Mouse (Mus musculus) ES-Bruce4 (cell line): ENCODE data around the gene Eps15. TPM values are rescaled to one million over a fixed set of nuclear protein-coding genes. Genes with fewer than 3 reads are reported as not detected.

Source experiments
- H3K27ac ChIP-seq: 2 replicates; pipeline ENCODE4 v1.5.1; 2012; ENCODE audit warnings: low read length, inconsistent platforms; ENCODE audit not compliant: insufficient read depth
- H3K27me3 ChIP-seq: 2 replicates; pipeline ENCODE4 v1.6.1; 2012; ENCODE audit warnings: mild to moderate bottlenecking, low read length, inconsistent platforms; ENCODE audit not compliant: control insufficient read depth, poor library complexity, insufficient read depth, severe bottlenecking
- H3K36me3 ChIP-seq: 2 replicates; pipeline ENCODE4 v1.6.1; 2012; ENCODE audit warnings: inconsistent platforms, mild to moderate bottlenecking, low read length, moderate library complexity; ENCODE audit not compliant: control insufficient read depth, poor library complexity, insufficient read depth, severe bottlenecking
- H3K4me1 ChIP-seq: one replicate; pipeline ENCODE4 v1.8.1; 2011; ENCODE audit warnings: low read length; ENCODE audit not compliant: control insufficient read depth, insufficient read depth
- H3K4me3 ChIP-seq: 2 replicates; pipeline ENCODE4 v1.5.1; 2011; ENCODE audit warnings: low read depth, mild to moderate bottlenecking, low read length
- H3K9ac ChIP-seq: 2 replicates; pipeline ENCODE4 v1.6.1; 2012; ENCODE audit warnings: low read depth, mild to moderate bottlenecking, inconsistent platforms; ENCODE audit not compliant: poor library complexity, severe bottlenecking
- H3K9me3 ChIP-seq: replicated peaks from 2 replicates; pipeline ENCODE4 v1.6.1; 2012; ENCODE audit warnings: mild to moderate bottlenecking, low read length, inconsistent platforms; ENCODE audit not compliant: control insufficient read depth, poor library complexity, insufficient read depth, severe bottlenecking
- CTCF ChIP-seq: IDR thresholded peaks from one replicate; pipeline ENCODE4 v1.8.1; 2011; ENCODE audit warnings: low read depth, low read length
- EP300 ChIP-seq: IDR thresholded peaks from 2 replicates; pipeline ENCODE4 v1.6.1; 2011; ENCODE audit warnings: low read depth, low read length; ENCODE audit not compliant: insufficient read depth
- POLR2A ChIP-seq: IDR thresholded peaks from one replicate; pipeline ENCODE4 v1.8.1; 2011; ENCODE audit warnings: low read length; ENCODE audit not compliant: insufficient read depth
- polyA plus RNA-seq: library from polyadenylated mRNA; stranded (reverse); fragments of >200 nt; gene quantifications from 2 replicates; pipeline ENCODE4 v1.2.4, GENCODE M21; 2011; ENCODE audit warnings: low read depth; ENCODE audit not compliant: missing spikeins, insufficient read depth, insufficient read length

Eps15 gene
- polyA plus RNA-seq, 1 experiment, result 47.1 TPM

DNA sequence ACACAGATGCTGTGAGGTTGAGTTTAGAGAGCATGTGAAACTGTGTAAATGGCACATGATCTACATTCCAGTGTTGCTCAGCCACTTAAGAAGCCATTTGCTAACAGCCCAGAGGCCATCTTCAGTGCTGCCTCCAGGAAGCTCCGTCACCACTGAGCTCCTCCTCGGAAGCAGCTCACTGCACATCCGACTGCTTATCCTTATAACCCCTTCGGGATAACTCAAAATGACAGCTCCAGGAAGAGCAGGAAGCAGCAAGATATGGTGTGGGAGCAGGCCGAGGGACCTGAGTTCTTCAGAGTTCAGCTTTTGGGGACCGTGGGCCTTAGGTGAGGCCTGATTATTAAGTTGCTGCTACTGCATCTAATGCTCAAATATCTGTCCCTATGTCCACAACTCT lies 18.0 kb upstream of the Eps15 start:
- Histone ChIP-seq H3K36me3 (no peaks in the 10 kb centered on the region), H3K27me3 (no peaks in the 10 kb centered on the region), H3K4me3 (no peak overlapping the region), H3K9ac (no peak overlapping the region), H3K27ac (no peak overlapping the region), H3K9me3 (no peaks in the 10 kb centered on the region), H3K4me1 (no peaks in the 10 kb centered on the region)
- TF ChIP-seq POLR2A, result no peak
- TF ChIP-seq EP300, result no peak
- TF ChIP-seq CTCF, result no peak

DNA sequence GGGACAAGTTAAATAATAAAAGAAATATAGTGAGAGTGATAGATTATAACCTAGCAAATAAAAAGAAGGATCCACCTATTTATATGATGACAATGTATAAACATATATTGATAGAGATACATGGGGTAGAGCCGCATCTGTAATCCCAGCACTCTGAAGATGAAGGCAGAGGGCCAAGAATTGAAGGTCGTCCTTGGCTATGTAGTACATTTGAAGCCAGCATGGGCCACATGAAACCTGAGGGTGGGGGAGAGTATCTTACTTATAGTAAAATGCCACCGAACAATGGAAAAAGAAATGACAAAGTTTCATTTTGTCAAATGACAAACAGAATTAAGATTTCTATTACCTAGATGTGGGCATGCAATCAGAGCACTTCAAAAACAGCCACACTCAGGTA lies 14.0 kb upstream of the Eps15 start:
- Histone ChIP-seq H3K36me3 (no peaks in the 10 kb centered on the region), H3K4me3 (no peak overlapping the region), H3K4me1 (no peaks in the 10 kb centered on the region), H3K9ac (no peak overlapping the region), H3K9me3 (no peaks in the 10 kb centered on the region), H3K27me3 (no peaks in the 10 kb centered on the region), H3K27ac (no peak overlapping the region)
- TF ChIP-seq CTCF, result no peak
- no peak for TF ChIP-seq EP300
- TF ChIP-seq POLR2A, result no peak

DNA sequence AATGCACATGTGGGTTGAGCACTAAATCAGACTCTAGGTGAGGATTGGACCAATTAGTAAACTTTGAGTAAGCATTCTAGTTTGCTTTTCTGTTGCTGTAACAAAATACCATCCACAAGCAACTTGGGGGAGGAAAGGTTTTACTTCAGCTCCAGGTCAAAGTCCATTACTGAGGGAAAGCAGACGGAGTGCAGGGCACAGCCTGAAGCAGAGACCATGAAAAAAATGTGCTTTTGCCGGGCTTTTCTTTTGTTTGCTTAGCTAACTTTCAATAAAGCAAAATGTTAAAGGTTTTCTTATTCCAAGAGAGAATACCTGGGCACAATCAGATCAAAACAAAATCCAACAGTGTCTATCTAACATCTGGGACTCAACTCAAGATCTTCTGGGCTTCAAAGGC lies 13.3 kb upstream of the Eps15 start:
- TF ChIP-seq POLR2A (no peak), EP300 (no peak), CTCF (no peak)
- Histone ChIP-seq H3K27me3 (no peaks in the 10 kb centered on the region), H3K27ac (no peak overlapping the region), H3K9me3 (no peaks in the 10 kb centered on the region), H3K4me1 (no peaks in the 10 kb centered on the region), H3K9ac (no peak overlapping the region), H3K4me3 (no peak overlapping the region), H3K36me3 (no peaks in the 10 kb centered on the region)

DNA sequence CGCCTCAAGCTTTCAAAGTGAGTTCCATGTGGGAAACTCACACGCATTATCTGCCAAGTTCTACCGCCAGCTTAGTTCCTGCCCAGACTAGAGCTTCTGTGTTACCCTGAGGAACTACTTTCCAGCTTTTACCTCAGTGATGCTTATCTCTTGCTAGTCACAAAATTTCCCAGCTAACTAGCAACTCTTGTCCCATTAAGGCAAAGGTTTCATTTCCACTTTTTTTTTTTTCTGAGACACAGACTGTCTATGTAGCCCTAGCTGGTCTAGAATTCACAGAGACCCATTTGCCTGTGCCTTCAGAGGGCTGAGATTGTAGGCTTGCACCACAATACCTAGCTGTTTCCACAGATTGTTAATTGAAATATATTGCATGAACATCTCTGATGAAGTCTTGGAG lies 12.6 kb upstream of the Eps15 start:
- H3K9me3 ChIP-seq, result no peaks in the 10 kb centered on the region
- H3K27ac ChIP-seq, result no peak overlapping the region
- no peaks in the 10 kb centered on the region for H3K27me3 ChIP-seq
- no peak for TF ChIP-seq CTCF
- no peak for TF ChIP-seq EP300
- TF ChIP-seq POLR2A, result no peak
- H3K4me3 ChIP-seq, result no peak overlapping the region
- no peaks in the 10 kb centered on the region for H3K4me1 ChIP-seq
- no peak overlapping the region for H3K9ac ChIP-seq
- H3K36me3 ChIP-seq, result no peaks in the 10 kb centered on the region

DNA sequence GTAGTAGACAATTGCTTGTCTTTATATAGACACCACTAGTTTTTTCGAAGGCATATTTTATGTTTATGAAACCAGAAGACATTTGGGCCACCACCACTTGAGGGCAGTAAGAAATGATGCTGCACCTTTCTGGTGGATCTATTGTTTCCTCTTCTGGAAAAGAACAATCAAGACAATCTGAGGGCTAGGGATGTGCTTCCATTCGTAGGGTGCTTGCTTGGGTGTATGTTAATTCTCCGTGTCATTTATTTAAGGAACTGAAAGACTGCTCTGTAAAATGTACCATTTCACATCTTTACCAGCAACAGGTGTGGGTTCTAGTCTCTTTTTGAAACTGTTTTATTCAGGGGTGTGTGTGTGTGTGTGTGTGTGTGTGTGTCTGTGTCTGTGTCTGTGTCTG lies 11.2 kb upstream of the Eps15 start:
- Histone ChIP-seq H3K9ac (no peak overlapping the region), H3K9me3 (no peaks in the 10 kb centered on the region), H3K4me3 (no peak overlapping the region), H3K27me3 (no peaks in the 10 kb centered on the region), H3K27ac (no peak overlapping the region), H3K36me3 (no peaks in the 10 kb centered on the region), H3K4me1 (no peaks in the 10 kb centered on the region)
- no peak for TF ChIP-seq POLR2A
- no peak for TF ChIP-seq EP300
- TF ChIP-seq CTCF, result no peak

DNA sequence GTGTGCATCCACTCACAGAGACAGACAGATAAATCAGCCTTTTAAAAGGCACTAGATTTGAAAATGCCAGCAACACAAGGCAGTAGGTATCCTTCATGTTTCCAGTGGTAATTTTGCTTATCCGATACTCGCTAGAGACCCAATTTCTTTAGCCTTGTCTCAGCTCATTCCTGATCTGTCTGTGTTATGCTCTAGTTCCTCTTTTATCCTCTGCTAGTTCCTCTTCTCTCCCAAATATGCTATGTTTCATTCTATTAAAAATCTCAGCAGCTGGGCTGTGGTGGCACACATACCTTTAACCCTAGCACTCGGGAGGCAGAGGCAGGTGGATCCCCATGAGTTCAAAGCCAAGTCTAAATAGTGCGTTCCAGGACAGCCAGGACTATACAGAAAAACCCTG lies 8.3 kb upstream of the Eps15 start:
- no peaks in the 10 kb centered on the region for H3K27me3 ChIP-seq
- H3K36me3 ChIP-seq, result no peaks in the 10 kb centered on the region
- TF ChIP-seq CTCF (no peak), POLR2A (no peak), EP300 (no peak)
- no peaks in the 10 kb centered on the region for H3K9me3 ChIP-seq
- H3K9ac ChIP-seq, result no peak overlapping the region
- H3K4me3 ChIP-seq, result no peak overlapping the region
- H3K4me1 ChIP-seq, result no peaks in the 10 kb centered on the region
- no peak overlapping the region for H3K27ac ChIP-seq

DNA sequence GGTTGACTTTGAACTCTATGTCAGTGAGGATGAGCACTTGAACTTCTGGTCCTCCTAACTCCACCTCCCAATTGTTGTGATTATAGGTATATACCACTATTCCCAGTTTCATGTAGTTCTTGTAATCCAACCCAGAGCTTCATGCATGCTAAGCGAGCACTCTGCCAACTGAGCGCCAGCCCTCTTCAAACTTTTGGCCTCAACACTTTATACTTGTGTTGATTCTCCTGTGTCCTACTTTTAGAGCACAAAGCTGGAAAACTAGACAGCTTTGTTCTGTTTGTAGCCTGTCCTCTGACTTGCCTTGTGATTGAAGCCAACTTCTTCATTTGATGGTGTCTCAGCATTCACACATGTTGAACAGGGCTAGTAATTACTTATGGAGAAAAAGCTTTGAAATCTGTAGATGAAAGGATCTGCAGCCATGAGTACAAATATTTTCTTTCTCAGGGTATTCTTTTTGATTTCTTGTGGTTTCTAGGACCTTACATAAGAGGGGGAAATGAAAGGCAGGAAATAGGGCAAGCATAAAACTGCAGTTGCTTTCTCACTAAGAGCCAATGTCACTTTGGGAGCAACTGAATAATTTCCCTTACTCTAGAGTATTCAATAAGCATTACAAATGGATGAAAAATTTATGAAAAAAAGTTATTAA lies 6.4 kb upstream of the Eps15 start:
- no peak overlapping the region for H3K27ac ChIP-seq
- no peaks in the 10 kb centered on the region for H3K4me1 ChIP-seq
- H3K27me3 ChIP-seq, result no peaks in the 10 kb centered on the region
- no peak overlapping the region for H3K9ac ChIP-seq
- H3K9me3 ChIP-seq, result no peaks in the 10 kb centered on the region
- H3K36me3 ChIP-seq, result no peaks in the 10 kb centered on the region
- TF ChIP-seq POLR2A, result no peak
- TF ChIP-seq CTCF, result no peak
- TF ChIP-seq EP300, result no peak
- H3K4me3 ChIP-seq, result no peak overlapping the region
